Mouse (Mus musculus) retina, adult 2 months (tissue): Measurements from ENCODE around the gene Ncaph2.

ENCODE experiments used
- DNase-seq: peaks from one replicate; pipeline ENCODE4 v3.0.0-alpha.2; 2012; ENCODE audit warnings: low read depth, low spot score

Gene Ncaph2

GRCm38 (mm10) chr15:89355241-89356187 lies at the start of gene Ncaph2, which contains the start of gene Lmf2:
Gene Ncaph2, plus strand, starts transcription at chr15:89355719.
Gene Lmf2, minus strand, starts transcription at chr15:89355659.
- DNase-seq = peak; percentile 94

GRCm38 (mm10) chr15:89305966-89306365 lies 49.6 kb upstream of the Ncaph2 start:
- no peak for DNase-seq

- DNase-seq = no peak
These were observed 48.1 kb upstream of the Ncaph2 start for GRCm38 (mm10) chr15:89307461-89307860.

- DNase-seq = no peak
These were observed 46.9 kb upstream of the Ncaph2 start for GRCm38 (mm10) chr15:89308406-89309139.

GRCm38 (mm10) chr15:89309962-89310498 lies 45.5 kb upstream of the Ncaph2 start:
- no peak for DNase-seq

GRCm38 (mm10) chr15:89313359-89313758 lies 42.2 kb upstream of the Ncaph2 start:
- DNase-seq = no peak

- no peak for DNase-seq
These were observed 41.4 kb upstream of the Ncaph2 start for GRCm38 (mm10) chr15:89314107-89314506.

GRCm38 (mm10) chr15:89314511-89315189 lies 40.9 kb upstream of the Ncaph2 start:
- DNase-seq = no peak

GRCm38 (mm10) chr15:89315190-89315731 lies 40.3 kb upstream of the Ncaph2 start, which contains the start of gene Sbf1:
Gene Sbf1, minus strand, starts transcription at chr15:89315311.
- DNase-seq = peak; percentile 91

GRCm38 (mm10) chr15:89316146-89316545 lies 39.4 kb upstream of the Ncaph2 start:
- no peak for DNase-seq

- no peak for DNase-seq
These were observed 34.3 kb upstream of the Ncaph2 start for GRCm38 (mm10) chr15:89321264-89321663.

- DNase-seq = no peak
These were observed 32.6 kb upstream of the Ncaph2 start, which contains the start of gene Adm2 for GRCm38 (mm10) chr15:89322670-89323522. Gene Adm2, plus strand, starts transcription at chr15:89322720.

- DNase-seq = no peak
These were observed 31.9 kb upstream of the Ncaph2 start for GRCm38 (mm10) chr15:89323656-89324055.

GRCm38 (mm10) chr15:89326441-89326840 lies 29.1 kb upstream of the Ncaph2 start:
- no peak for DNase-seq

GRCm38 (mm10) chr15:89334271-89334670 lies 21.2 kb upstream of the Ncaph2 start, which contains the start of gene Miox:
Gene Miox, plus strand, starts transcription at chr15:89334398.
- no peak for DNase-seq

GRCm38 (mm10) chr15:89334774-89335537 lies 20.6 kb upstream of the Ncaph2 start:
- no peak for DNase-seq

GRCm38 (mm10) chr15:89336422-89336821 lies 19.1 kb upstream of the Ncaph2 start:
- no peak for DNase-seq

- no peak for DNase-seq
These were observed 15.8 kb upstream of the Ncaph2 start for GRCm38 (mm10) chr15:89339696-89340095.

- DNase-seq = no peak
These were observed 15.4 kb upstream of the Ncaph2 start for GRCm38 (mm10) chr15:89340136-89340535.
